7 mouse cellular contexts compared by ENCODE assay signal in genomic region chr5:100798165-100798860, GRCm38 (mm10). TPM values are rescaled to one million over a fixed set of nuclear protein-coding genes. Genes with fewer than 3 reads are reported as not detected.
DNase-seq lines count a peak whose midpoint lies in the region; ATAC-seq and TF ChIP-seq lines count a peak whose summit lies in the region.

Gene Helq, minus strand, starts transcription at chr5:100798598.
Gene Mrps18c, plus strand, starts transcription at chr5:100798627.

- intact Hi-C loops in left cerebral cortex, postnatal 4 days (cut with DNase I): no loop called here

- H3K4me3 ChIP-seq in intestine, postnatal 0 days (ENCODE audit: low read depth, low read length): peak within 1 kb of the TSS; percentile 75
- H3K4me3 ChIP-seq in midbrain, embryonic 12.5 days: peak within 1 kb of the TSS; percentile 76
- peak within 1 kb of the TSS; percentile 82 for H3K4me3 ChIP-seq in small intestine, adult 2 months (ENCODE audit: low read depth, low read length)

- no peak for TF ChIP-seq CTCF in intestine, postnatal 0 days (IDR thresholded peaks at IDR 0.05; ENCODE audit: low read depth)
- TF ChIP-seq CTCF in small intestine, adult 2 months (IDR thresholded peaks at IDR 0.05; ENCODE audit: extremely low read depth, insufficient read length, insufficient replicate concordance, low read depth, low read length): no peak

- H3K4me1 ChIP-seq in intestine, postnatal 0 days (replicated peaks; ENCODE audit: control insufficient read depth, insufficient read depth, low read length): no peaks in the 10 kb centered on the region
- H3K4me1 ChIP-seq in midbrain, embryonic 12.5 days: peaks cover 14% of the 10 kb centered on the region
- H3K4me1 ChIP-seq in small intestine, adult 2 months (ENCODE audit: control insufficient read depth, insufficient read depth, insufficient read length, low read length): no peaks in the 10 kb centered on the region

- peak within 1 kb of the TSS; percentile 55 for H3K9ac ChIP-seq in intestine, postnatal 0 days (ENCODE audit: low read depth, low read length)
- peak within 1 kb of the TSS; percentile 84 for H3K9ac ChIP-seq in midbrain, embryonic 12.5 days (replicated peaks)

- peak within 1 kb of the TSS; percentile 99 for H3K4me2 ChIP-seq in intestine, postnatal 0 days (replicated peaks; ENCODE audit: low read depth)
- peak within 1 kb of the TSS; percentile 70 for H3K4me2 ChIP-seq in midbrain, embryonic 12.5 days (replicated peaks)

- peak; percentile 67 for TF ChIP-seq POLR2A in small intestine, adult 2 months (IDR thresholded peaks at IDR 0.05; ENCODE audit: low read depth, low read length)

- peak; percentile 95 for ATAC-seq in intestine, postnatal 0 days
- ATAC-seq in midbrain, embryonic 12.5 days (ENCODE audit: low FRiP score, low read depth): peak; percentile 98

- WGBS in intestine, postnatal 0 days: under 1% methylated on average over 67 of the region's 67 CpGs
- WGBS in midbrain, embryonic 12.5 days: under 1% methylated on average over 67 of the region's 67 CpGs
- WGBS in small intestine, adult 2 months: under 1% methylated on average over 67 of the region's 67 CpGs

- peak; percentile 88 for DNase-seq in adrenal gland, adult 8-10 months
- peak; percentile 96 for DNase-seq in embryo, embryonic 9.5 days (ENCODE audit: extremely low spot score)
- DNase-seq in gonadal fat pad, adult 2 months (ENCODE audit: low read depth): peak; percentile 50
- peak; percentile 94 for DNase-seq in left cerebral cortex, postnatal 4 days

- peak within 1 kb of the TSS; percentile 3; the same call in 1 of the 2 replicates for H3K27ac ChIP-seq in intestine, postnatal 0 days (ENCODE audit: low read depth, low read length)
- H3K27ac ChIP-seq in midbrain, embryonic 12.5 days (replicated peaks): peak within 1 kb of the TSS; percentile 15; the same call in 1 of the 2 replicates
- H3K27ac ChIP-seq in small intestine, adult 2 months (ENCODE audit: insufficient read depth, low read depth, low read length): peak within 1 kb of the TSS; percentile 10; the same call in 1 of the 2 replicates

- no peaks in the 10 kb centered on the region for H3K9me3 ChIP-seq in intestine, postnatal 0 days (ENCODE audit: control insufficient read depth)
- no peaks in the 10 kb centered on the region for H3K9me3 ChIP-seq in midbrain, embryonic 12.5 days

- peaks cover 28% of the 10 kb centered on the region for H3K36me3 ChIP-seq in intestine, postnatal 0 days (ENCODE audit: control insufficient read depth, insufficient read depth)
- peaks cover 30% of the 10 kb centered on the region for H3K36me3 ChIP-seq in midbrain, embryonic 12.5 days
- H3K36me3 ChIP-seq in small intestine, adult 2 months (ENCODE audit: control insufficient read depth, insufficient read depth, low read length): peaks cover 21% of the 10 kb centered on the region

- H3K27me3 ChIP-seq in intestine, postnatal 0 days (replicated peaks; ENCODE audit: control insufficient read depth, insufficient read depth, low read length): no peaks in the 10 kb centered on the region
- no peaks in the 10 kb centered on the region for H3K27me3 ChIP-seq in midbrain, embryonic 12.5 days
- no peaks in the 10 kb centered on the region for H3K27me3 ChIP-seq in small intestine, adult 2 months (ENCODE audit: control insufficient read depth, insufficient read depth, low read length)

RNA-seq across cellular contexts. Expression of gene Helq, which starts in this region (rescaled TPM):
- 10 to 100 TPM in 2 of 4 experiments, 1 to 10 TPM in 2; 6.2 to 17.2 (median 11.1) TPM for total RNA-seq in adrenal gland, adult 8-10 months (2022)
- polyA plus RNA-seq in gonadal fat pad, adult 2 months (2012; rRNA removed): 5.1 and 6.1 TPM in 2 replicates
- polyA plus RNA-seq in intestine, postnatal 0 days (2015; fragmentation: Nextera tagmentation; extraction: Ambion mirVana): 6.7 and 7.4 TPM in 2 replicates
- total RNA-seq in left cerebral cortex, postnatal 4 days (2021): 10 to 100 TPM; 22.9 to 24.3 TPM
- 23.8 and 27.5 TPM in 2 replicates for polyA plus RNA-seq in midbrain, embryonic 12.5 days (2016; fragmentation: Nextera tagmentation; extraction: Ambion mirVana)
- 2.5 and 4.8 TPM in 2 replicates for polyA plus RNA-seq in small intestine, adult 2 months (2012; rRNA removed)

RNA-seq across cellular contexts. Expression of gene Mrps18c, which starts in this region (rescaled TPM):
- total RNA-seq in adrenal gland, adult 8-10 months (2022): 10 to 100 TPM; 70.9 to 93.1 (median 80.5) TPM
- 17.6 and 21.1 TPM in 2 replicates for polyA plus RNA-seq in gonadal fat pad, adult 2 months (2012; rRNA removed)
- 195 and 203 TPM in 2 replicates for polyA plus RNA-seq in intestine, postnatal 0 days (2015; fragmentation: Nextera tagmentation; extraction: Ambion mirVana)
- 10 to 100 TPM; 65.3 to 70.3 TPM for total RNA-seq in left cerebral cortex, postnatal 4 days (2021)
- 158 and 159 TPM in 2 replicates for polyA plus RNA-seq in midbrain, embryonic 12.5 days (2016; fragmentation: Nextera tagmentation; extraction: Ambion mirVana)
- polyA plus RNA-seq in small intestine, adult 2 months (2012; rRNA removed): 1.8 and 3.4 TPM in 2 replicates

Comparison
In these comparisons a context has a peak if more than half of its experiments do, and no peak if none do; other contexts are left out.
1. Peak in every context shown above with its lines: DNase-seq, ATAC-seq, H3K4me3 ChIP-seq and H3K27ac ChIP-seq.